Comparison of ENCODE assay signal across 8 mouse cellular contexts in genomic region chr9:22095854-22096307, GRCm38 (mm10). TPM values are rescaled to one million over a fixed set of nuclear protein-coding genes. Genes with fewer than 3 reads are reported as not detected.
DNase-seq lines count a peak whose midpoint lies in the region; ATAC-seq lines count a peak whose summit lies in the region.

No protein-coding gene starts in this region.

- H3K27ac ChIP-seq in hindbrain, embryonic 11.5 days (ENCODE audit: low read depth, low read length): no peak overlapping the region

- WGBS in hindbrain, embryonic 11.5 days: 5% methylated on average over 24 of the region's 24 CpGs

- H3K4me1 ChIP-seq in hindbrain, embryonic 11.5 days (replicated peaks; ENCODE audit: control insufficient read depth, insufficient read depth, low read length): peaks cover 3% of the 10 kb centered on the region; the same call in 1 of the 2 replicates

- peak overlapping the region; percentile 30 for H3K4me3 ChIP-seq in hindbrain, embryonic 11.5 days (ENCODE audit: low read depth, low read length)

- H3K9me3 ChIP-seq in hindbrain, embryonic 11.5 days (ENCODE audit: control insufficient read depth, low read length): no peaks in the 10 kb centered on the region

- H3K36me3 ChIP-seq in hindbrain, embryonic 11.5 days (ENCODE audit: control insufficient read depth, insufficient read depth, low read length): no peaks in the 10 kb centered on the region

- peak overlapping the region; percentile 48 for H3K9ac ChIP-seq in hindbrain, embryonic 11.5 days (ENCODE audit: low read depth, low read length)

- peak overlapping the region; percentile 60 for H3K4me2 ChIP-seq in hindbrain, embryonic 11.5 days (replicated peaks; ENCODE audit: low read depth, low read length)

- ATAC-seq in hindbrain, embryonic 11.5 days (ENCODE audit: low FRiP score): peak; percentile 66; the same call in 1 of the 2 replicates

- peak; percentile 67 for DNase-seq in NIH3T3 (ENCODE audit: low read depth)
- peak; percentile 91 to 92 for DNase-seq in cerebellum, postnatal 10 days
- DNase-seq in frontal cortex, adult 2 months (ENCODE audit: extremely low spot score in 1 of 2, low spot score in 1 of 2): peak; percentile 40 to 82
- DNase-seq in hindbrain, embryonic 11.5 days (ENCODE audit: low spot score): peak; percentile 84
- DNase-seq in layer of hippocampus, postnatal 36 days: peak; percentile 64 to 67
- peak; percentile 93 for DNase-seq in lung, postnatal 36 days
- peak; percentile 83 for DNase-seq in retina, postnatal 1 day
- DNase-seq in thymus, postnatal 4 days: peak; percentile 90

- peaks cover 19% of the 10 kb centered on the region for H3K27me3 ChIP-seq in hindbrain, embryonic 11.5 days (ENCODE audit: control insufficient read depth, insufficient read depth, low read length)

RNA-seq across cellular contexts. Expression of gene Cnn1, which starts 3.1 kb away (rescaled TPM):
- polyA plus RNA-seq in frontal cortex, adult 2 months (2012; rRNA removed): 1.4 and 2.3 TPM in 2 replicates
- 1.8 and 2.1 TPM in 2 replicates for polyA plus RNA-seq in hindbrain, embryonic 11.5 days (2014; fragmentation: Nextera tagmentation; extraction: Ambion mirVana)
- under 1 TPM; 0.55 to 0.61 TPM for total RNA-seq in layer of hippocampus, postnatal 36 days (2021)

RNA-seq across cellular contexts. Expression of gene Ecsit, which starts 10.6 kb away (rescaled TPM):
- 62.5 and 64.9 TPM in 2 replicates for polyA plus RNA-seq in frontal cortex, adult 2 months (2012; rRNA removed)
- 32.4 and 38.4 TPM in 2 replicates for polyA plus RNA-seq in hindbrain, embryonic 11.5 days (2014; fragmentation: Nextera tagmentation; extraction: Ambion mirVana)
- 10 to 100 TPM; 42.2 to 46.3 TPM for total RNA-seq in layer of hippocampus, postnatal 36 days (2021)

RNA-seq across cellular contexts. Expression of gene Elof1, which starts 21.1 kb away (rescaled TPM):
- 107 and 121 TPM in 2 replicates for polyA plus RNA-seq in frontal cortex, adult 2 months (2012; rRNA removed)
- 211 and 213 TPM in 2 replicates for polyA plus RNA-seq in hindbrain, embryonic 11.5 days (2014; fragmentation: Nextera tagmentation; extraction: Ambion mirVana)
- 10 to 100 TPM; 53.5 to 57.9 TPM for total RNA-seq in layer of hippocampus, postnatal 36 days (2021)

RNA-seq across cellular contexts. Expression of gene Zfp653, which starts 24.7 kb away (rescaled TPM):
- polyA plus RNA-seq in frontal cortex, adult 2 months (2012; rRNA removed): 38.2 and 39.5 TPM in 2 replicates
- polyA plus RNA-seq in hindbrain, embryonic 11.5 days (2014; fragmentation: Nextera tagmentation; extraction: Ambion mirVana): 8.1 and 9.2 TPM in 2 replicates
- total RNA-seq in layer of hippocampus, postnatal 36 days (2021): 10 to 100 TPM; 20.8 to 23.6 TPM

RNA-seq across cellular contexts. Expression of gene Gm49318, which starts 24.8 kb away (rescaled TPM):
- 0.54 TPM in 1 of 2 replicates, not detected in the other for polyA plus RNA-seq in frontal cortex, adult 2 months (2012; rRNA removed)
- polyA plus RNA-seq in hindbrain, embryonic 11.5 days (2014; fragmentation: Nextera tagmentation; extraction: Ambion mirVana): 0.56 TPM in 1 of 2 replicates, not detected in the other
- total RNA-seq in layer of hippocampus, postnatal 36 days (2021): 1 to 10 TPM; 3.1 to 4.5 TPM
